Mouse (Mus musculus) liver, adult 2 months (tissue): ENCODE results near the gene Syt1. TPM values are rescaled to one million over a fixed set of nuclear protein-coding genes. Genes with fewer than 3 reads are reported as not detected.

Source experiments
- DNase-seq: peaks from one replicate; pipeline ENCODE4 v3.0.0-alpha.2; 2011; ENCODE audit warnings: low read depth, low spot score; ENCODE audit errors: extremely low read depth
- H3K27ac ChIP-seq: fragments of 200-500 bp; replicated peaks from 2 replicates; pipeline ENCODE4 v1.5.1; 2012; ENCODE audit warnings: low read depth, mild to moderate bottlenecking, control low read depth, inconsistent platforms, low read length; ENCODE audit not compliant: insufficient read depth
- H3K27me3 ChIP-seq: fragments of 200-500 bp; 2 replicates; pipeline ENCODE4 v1.6.1; 2012; ENCODE audit warnings: mild to moderate bottlenecking, moderate library complexity, low read length, inconsistent platforms; ENCODE audit not compliant: control insufficient read depth, insufficient read depth
- H3K36me3 ChIP-seq: fragments of 200-500 bp; 2 replicates; pipeline ENCODE4 v1.6.1; 2012; ENCODE audit warnings: low read length, inconsistent platforms; ENCODE audit not compliant: control insufficient read depth, insufficient read depth
- H3K4me1 ChIP-seq: fragments of 200-500 bp; 2 replicates; pipeline ENCODE4 v1.6.1; 2011; ENCODE audit warnings: low read length; ENCODE audit not compliant: control insufficient read depth, insufficient read depth
- H3K4me3 ChIP-seq: fragments of 200-500 bp; 2 replicates; pipeline ENCODE4 v1.5.1; 2011; ENCODE audit warnings: low read depth, mild to moderate bottlenecking, control low read depth, low read length, moderate library complexity; ENCODE audit not compliant: insufficient read depth
- H3K79me2 ChIP-seq: fragments of 200-500 bp; 2 replicates; pipeline ENCODE4 v1.6.1; 2012; ENCODE audit warnings: inconsistent platforms, mild to moderate bottlenecking, low read length, moderate library complexity; ENCODE audit not compliant: control insufficient read depth, insufficient read depth
- H3K9ac ChIP-seq: fragments of 200-500 bp; 2 replicates; pipeline ENCODE4 v1.6.1; 2012; ENCODE audit warnings: low read depth, mild to moderate bottlenecking, control low read depth, inconsistent platforms, low read length
- CTCF ChIP-seq: fragments of 200-500 bp; IDR thresholded peaks from 2 replicates; pipeline ENCODE4 v1.5.1; 2011; ENCODE audit warnings: low read depth, low read length, control low read depth
- POLR2A ChIP-seq: fragments of 200-500 bp; IDR thresholded peaks from 2 replicates; pipeline ENCODE4 v1.6.1; 2011; ENCODE audit warnings: low read length, control low read depth; ENCODE audit not compliant: insufficient read depth; ENCODE audit errors: extremely low read depth
- WGBS: fragments of 180-500 bp; shearing (Covaris S2); methylation state at CpG from one replicate; pipeline ENCODE4 v1.1.7; 2018; 5-methylcytosine and 5-hydroxymethylcytosine counted together
- polyA plus RNA-seq: library from polyadenylated mRNA; depleted of rRNA; stranded (reverse); fragments of >200 nt; gene quantifications from 2 replicates; pipeline ENCODE4 v1.2.3, GENCODE M21; 2012
- total RNA-seq: library from RNA; depleted of rRNA; stranded (reverse); fragments of >200 nt; gene quantifications from 2 replicates; pipeline ENCODE4 v1.2.3, GENCODE M21; 2014

The Syt1 gene
- total and polyA plus RNA-seq, 2 experiments: 2.5 to 5.8 TPM

DNA sequence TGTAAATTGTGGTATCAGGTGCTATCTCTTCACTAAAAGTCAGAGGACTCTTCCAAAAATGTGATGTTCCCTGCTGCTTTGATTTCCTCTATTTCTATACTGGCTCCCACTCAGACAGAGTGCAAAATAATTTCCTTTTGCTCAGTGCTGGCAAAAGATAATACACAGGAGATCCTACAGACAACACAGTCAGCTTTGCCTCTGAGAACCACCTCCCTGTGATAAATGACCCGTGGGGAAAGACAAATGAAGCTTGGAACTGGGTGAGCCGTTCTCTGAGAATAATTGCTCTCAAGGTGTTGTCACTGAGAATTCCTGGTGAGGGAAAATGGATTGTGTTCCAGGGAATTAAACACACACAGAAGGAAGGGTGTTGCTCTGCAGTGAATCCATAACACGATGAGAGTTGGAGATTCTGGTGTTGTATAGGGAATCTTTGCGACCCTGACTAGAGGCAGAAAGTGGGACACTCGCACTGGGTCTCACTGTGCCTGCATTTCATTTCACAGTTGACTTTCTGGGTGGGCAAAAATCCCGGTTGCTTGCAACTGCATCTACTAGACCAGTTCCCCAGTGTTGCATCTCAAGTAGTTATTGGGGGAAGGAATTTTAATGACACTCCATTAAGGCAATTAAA lies 540.3 kb downstream of the Syt1 start:
- Histone ChIP-seq H3K4me1 (no peaks in the 10 kb centered on the region), H3K27me3 (no peaks in the 10 kb centered on the region), H3K36me3 (no peaks in the 10 kb centered on the region), H3K4me3 (no peak overlapping the region), H3K27ac (no peak overlapping the region), H3K79me2 (no peaks in the 10 kb centered on the region), H3K9ac (no peak overlapping the region)
- WGBS: 71% methylated on average over 6 of the region's 6 CpGs
- DNase-seq: no peak
- no peak for TF ChIP-seq CTCF
- no peak for TF ChIP-seq POLR2A

DNA sequence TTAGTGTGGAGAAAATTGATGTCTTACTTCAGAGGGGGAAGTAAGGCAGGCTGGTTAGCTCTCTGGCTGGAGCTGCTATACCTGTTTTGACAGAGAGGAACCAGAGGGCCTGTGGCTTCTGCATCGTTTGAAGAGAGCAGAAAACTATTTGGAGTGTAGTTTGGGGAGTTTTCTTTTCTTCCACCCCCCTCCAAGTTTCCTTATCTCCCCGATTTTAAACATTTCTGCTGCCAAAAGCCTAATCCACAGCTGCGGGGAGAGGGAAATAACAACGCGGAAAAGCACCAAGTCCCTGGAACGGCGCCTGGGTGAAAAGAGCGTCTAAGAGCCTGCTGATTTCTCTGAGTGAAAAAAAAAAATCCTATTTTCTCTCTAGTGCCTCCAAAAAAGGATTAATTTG lies 544.2 kb downstream of the Syt1 start:
- H3K4me3 ChIP-seq: no peak overlapping the region
- no peaks in the 10 kb centered on the region for H3K27me3 ChIP-seq
- H3K9ac ChIP-seq: no peak overlapping the region
- H3K36me3 ChIP-seq: no peaks in the 10 kb centered on the region
- TF ChIP-seq CTCF: no peak
- TF ChIP-seq POLR2A: no peak
- peak overlapping the region; percentile 52; the same call in 1 of the 2 replicates for H3K27ac ChIP-seq
- no peaks in the 10 kb centered on the region for H3K4me1 ChIP-seq
- peak; percentile 26 for DNase-seq
- no peaks in the 10 kb centered on the region for H3K79me2 ChIP-seq
- 50% methylated on average over 8 of the region's 8 CpGs for WGBS

- no peak for DNase-seq
- no peak for TF ChIP-seq POLR2A
- TF ChIP-seq CTCF: no peak
- Histone ChIP-seq H3K4me1 (no peaks in the 10 kb centered on the region), H3K27ac (no peak overlapping the region), H3K9ac (no peak overlapping the region), H3K27me3 (no peaks in the 10 kb centered on the region), H3K79me2 (no peaks in the 10 kb centered on the region), H3K36me3 (no peaks in the 10 kb centered on the region), H3K4me3 (no peak overlapping the region)
- WGBS: 80% methylated on average over 2 of the region's 2 CpGs
Observed at GRCm38 (mm10) chr10:108461862-108462261, 548.9 kb downstream of the Syt1 start.

DNA sequence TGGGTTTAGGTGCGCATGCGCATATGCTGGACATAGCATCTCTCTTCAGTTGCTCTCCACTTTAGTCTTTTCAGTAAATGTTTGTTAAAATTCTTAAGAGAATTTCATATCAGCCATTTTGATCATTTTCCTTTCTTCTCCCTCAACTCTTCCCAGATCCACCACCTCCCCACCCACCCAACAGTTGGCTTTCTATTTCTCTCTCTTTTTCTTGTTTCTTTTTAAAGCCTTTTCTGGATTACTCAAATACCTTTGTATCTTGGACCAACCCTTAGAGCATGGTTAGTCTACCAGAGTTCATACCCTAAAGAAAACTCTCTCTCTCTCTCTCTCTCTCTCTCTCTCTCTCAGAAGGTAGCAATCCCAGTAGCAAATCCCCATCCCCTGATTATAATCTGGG lies 553.7 kb downstream of the Syt1 start:
- no peak for DNase-seq
- Histone ChIP-seq H3K4me3 (no peak overlapping the region), H3K79me2 (no peaks in the 10 kb centered on the region), H3K27ac (no peak overlapping the region), H3K27me3 (no peaks in the 10 kb centered on the region), H3K36me3 (no peaks in the 10 kb centered on the region), H3K9ac (no peak overlapping the region), H3K4me1 (peaks cover 5% of the 10 kb centered on the region)
- no peak for TF ChIP-seq POLR2A
- TF ChIP-seq CTCF: no peak
- 100% methylated on average over 2 of the region's 2 CpGs for WGBS

GRCm38 (mm10) chr10:108455883-108456282 lies 554.9 kb downstream of the Syt1 start:
- TF ChIP-seq POLR2A: no peak
- TF ChIP-seq CTCF: no peak
- no peak overlapping the region for H3K9ac ChIP-seq
- 92% methylated on average over 2 of the region's 2 CpGs for WGBS

DNA sequence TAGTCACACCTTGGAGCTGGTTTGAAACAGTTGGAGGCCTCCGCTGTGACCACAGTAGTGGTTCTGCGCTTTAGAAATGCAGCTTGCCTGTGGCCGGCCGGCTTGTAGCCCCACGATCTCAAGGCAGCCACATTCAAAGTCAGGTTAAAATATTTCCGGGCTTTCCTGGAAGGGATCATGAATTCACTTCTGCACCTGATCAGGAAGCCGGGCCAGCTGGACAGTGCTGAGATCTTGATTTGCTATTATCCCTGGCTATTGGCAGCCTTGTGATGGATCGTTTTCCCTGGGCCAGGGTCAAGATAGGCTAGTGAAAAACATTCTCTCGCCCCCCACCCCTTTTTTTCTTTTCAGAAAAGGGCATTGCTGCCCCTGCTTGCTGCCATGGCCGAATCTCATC lies 555.6 kb downstream of the Syt1 start:
- no peaks in the 10 kb centered on the region for H3K79me2 ChIP-seq
- no peaks in the 10 kb centered on the region for H3K36me3 ChIP-seq
- peak overlapping the region; percentile 68 for H3K27ac ChIP-seq
- H3K9ac ChIP-seq: peak overlapping the region; percentile 13; the same call in 1 of the 2 replicates
- peaks cover 5% of the 10 kb centered on the region for H3K4me1 ChIP-seq
- 35% methylated on average over 10 of the region's 10 CpGs for WGBS
- no peak for TF ChIP-seq POLR2A
- no peak for TF ChIP-seq CTCF
- H3K4me3 ChIP-seq: no peak overlapping the region
- DNase-seq: peak; percentile 76
- H3K27me3 ChIP-seq: no peaks in the 10 kb centered on the region

More at GRCm38 (mm10) chr10:108455883-108456282, 554.9 kb downstream of the Syt1 start:
- Histone ChIP-seq H3K27me3 (no peaks in the 10 kb centered on the region), H3K4me1 (peaks cover 5% of the 10 kb centered on the region), H3K36me3 (no peaks in the 10 kb centered on the region), H3K79me2 (no peaks in the 10 kb centered on the region), H3K27ac (no peak overlapping the region), H3K4me3 (no peak overlapping the region)
- DNase-seq: no peak
